In the genomic region with DNA sequence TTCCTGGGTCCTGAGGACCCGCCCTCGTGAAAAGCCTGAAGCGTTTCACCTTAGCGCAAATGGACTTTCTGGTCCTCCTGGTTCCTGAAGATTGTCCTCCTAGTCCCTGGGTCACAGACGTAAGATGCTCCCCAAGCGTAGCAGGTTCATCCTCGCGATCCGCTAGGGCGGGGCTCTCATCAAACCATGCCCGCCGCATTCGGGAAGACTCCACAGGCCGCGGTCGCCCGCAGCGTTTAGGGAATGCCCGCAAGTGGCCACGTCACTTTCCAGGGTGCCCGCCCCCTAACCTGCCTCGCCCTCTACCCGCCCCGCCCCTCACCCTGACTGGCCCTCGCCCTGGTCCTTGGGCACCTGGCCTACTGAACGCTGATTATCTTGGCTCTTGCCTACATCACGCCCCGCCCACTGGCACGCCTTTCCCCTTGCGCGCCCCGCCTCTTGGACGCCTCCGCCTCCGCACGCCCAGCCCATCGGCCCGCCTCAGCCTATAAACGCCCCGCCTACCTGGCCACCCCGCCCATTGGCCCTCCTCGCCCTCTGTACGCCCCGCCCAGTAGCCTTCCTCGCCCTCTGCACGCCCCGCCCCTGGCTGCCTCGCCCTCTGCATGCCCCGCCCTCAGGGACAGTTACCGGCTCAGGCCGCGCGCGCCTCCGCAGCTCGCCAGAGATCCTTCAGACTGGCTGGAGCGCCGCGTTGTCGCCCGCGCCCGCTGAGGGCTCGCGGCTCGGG, we compare ENCODE assay signal across 8 mouse cellular contexts. TPM values are rescaled to one million over a fixed set of nuclear protein-coding genes. Genes with fewer than 3 reads are reported as not detected.
DNase-seq lines count a peak whose midpoint lies in the region; ATAC-seq and TF ChIP-seq lines count a peak whose summit lies in the region.

TSS of gene Larp1b (plus strand) at position 659 of the 733 bp plus-strand sequence.

- ATAC-seq in erythroid progenitor cell, adult 5-6 weeks (replicated peaks; ENCODE audit: low FRiP score, poor library complexity, severe bottlenecking): peak; percentile 85
- peak; percentile 96 for ATAC-seq in heart, embryonic 12.5 days (ENCODE audit: insufficient number of reproducible peaks, low FRiP score)
- peak; percentile 96 for ATAC-seq in kidney, postnatal 0 days (replicated peaks; ENCODE audit: low FRiP score, low read depth)
- peak; percentile 92 for ATAC-seq in liver, embryonic 11.5 days (replicated peaks; ENCODE audit: low FRiP score)
- ATAC-seq in stomach, embryonic 14.5 days (ENCODE audit: insufficient number of reproducible peaks, insufficient read depth, low FRiP score, low read depth): peak; percentile 95

- no peaks in the 10 kb centered on the region for H3K9me3 ChIP-seq in heart, embryonic 12.5 days (replicated peaks)
- no peaks in the 10 kb centered on the region for H3K9me3 ChIP-seq in kidney, postnatal 0 days (replicated peaks; ENCODE audit: low read length)
- H3K9me3 ChIP-seq in liver, embryonic 11.5 days (ENCODE audit: control insufficient read depth, low read length): no peaks in the 10 kb centered on the region
- H3K9me3 ChIP-seq in stomach, embryonic 14.5 days (ENCODE audit: control insufficient read depth, low read depth, low read length): no peaks in the 10 kb centered on the region

- H3K4me1 ChIP-seq in heart, embryonic 12.5 days (replicated peaks): 0 out of 2 replicates have a peak, but pooled peaks cover 3% of the 10 kb centered on the region
- no peaks in the 10 kb centered on the region for H3K4me1 ChIP-seq in kidney, postnatal 0 days (replicated peaks; ENCODE audit: insufficient read depth, low read length)
- no peaks in the 10 kb centered on the region for H3K4me1 ChIP-seq in liver, embryonic 11.5 days (replicated peaks; ENCODE audit: control insufficient read depth, insufficient read depth, low read length)
- H3K4me1 ChIP-seq in stomach, embryonic 14.5 days (ENCODE audit: control insufficient read depth, insufficient read depth, low read length): no peaks in the 10 kb centered on the region

- H3K27ac ChIP-seq in heart, embryonic 12.5 days (ENCODE audit: poor library complexity, severe bottlenecking): peak within 1 kb of the TSS; percentile 94
- H3K27ac ChIP-seq in kidney, postnatal 0 days: peak within 1 kb of the TSS; percentile 95
- peak within 1 kb of the TSS; percentile 91 for H3K27ac ChIP-seq in liver, embryonic 11.5 days (ENCODE audit: low read depth, low read length)
- H3K27ac ChIP-seq in stomach, embryonic 14.5 days (ENCODE audit: low read length): peak within 1 kb of the TSS; percentile 75

- H3K4me2 ChIP-seq in heart, embryonic 12.5 days: peak within 1 kb of the TSS; percentile 99
- peak within 1 kb of the TSS; percentile 97 for H3K4me2 ChIP-seq in kidney, postnatal 0 days (ENCODE audit: low read length)
- peak within 1 kb of the TSS; percentile 86 for H3K4me2 ChIP-seq in liver, embryonic 11.5 days
- peak within 1 kb of the TSS; percentile 99 for H3K4me2 ChIP-seq in stomach, embryonic 14.5 days (replicated peaks; ENCODE audit: low read depth, low read length)

- DNase-seq in CD4-positive helper T cell, adult 2 months (ENCODE audit: low read depth, low spot score): peak; percentile 98
- peak; percentile 80 for DNase-seq in brain, embryonic 18.5 days (ENCODE audit: low read depth, low spot score)
- DNase-seq in kidney, postnatal 0 days (ENCODE audit: low spot score): peak; percentile 99
- DNase-seq in liver, embryonic 11.5 days (ENCODE audit: low spot score): peak; percentile 100
- peak; percentile 99 for DNase-seq in naive thymus-derived CD4-positive, alpha-beta T cell, adult 2 months (ENCODE audit: low read depth)

- H3K4me3 ChIP-seq in heart, embryonic 12.5 days: peak within 1 kb of the TSS; percentile 99
- H3K4me3 ChIP-seq in kidney, postnatal 0 days (replicated peaks; ENCODE audit: low read depth, low read length): peak within 1 kb of the TSS; percentile 80
- peak within 1 kb of the TSS; percentile 78 for H3K4me3 ChIP-seq in liver, embryonic 11.5 days (ENCODE audit: low read depth, low read length)
- H3K4me3 ChIP-seq in stomach, embryonic 14.5 days (ENCODE audit: low read depth, low read length): peak within 1 kb of the TSS; percentile 69

- TF ChIP-seq CTCF in kidney, postnatal 0 days (IDR thresholded peaks at IDR 0.05; ENCODE audit: low read depth): peak; percentile 20

- H3K36me3 ChIP-seq in heart, embryonic 12.5 days: no peaks in the 10 kb centered on the region
- H3K36me3 ChIP-seq in kidney, postnatal 0 days (ENCODE audit: insufficient read depth, low read length): no peaks in the 10 kb centered on the region
- H3K36me3 ChIP-seq in liver, embryonic 11.5 days (ENCODE audit: control insufficient read depth, insufficient read depth, low read length): no peaks in the 10 kb centered on the region
- H3K36me3 ChIP-seq in stomach, embryonic 14.5 days (ENCODE audit: control insufficient read depth, insufficient read depth, low read length): no peaks in the 10 kb centered on the region

- peak within 1 kb of the TSS; percentile 98 for H3K9ac ChIP-seq in heart, embryonic 12.5 days
- H3K9ac ChIP-seq in kidney, postnatal 0 days (ENCODE audit: low read depth, low read length): peak within 1 kb of the TSS; percentile 84
- peak within 1 kb of the TSS; percentile 73 for H3K9ac ChIP-seq in liver, embryonic 11.5 days (ENCODE audit: low read depth, low read length)
- H3K9ac ChIP-seq in stomach, embryonic 14.5 days (replicated peaks; ENCODE audit: low read depth, low read length): peak within 1 kb of the TSS; percentile 60; the same call in 1 of the 2 replicates

- H3K27me3 ChIP-seq in heart, embryonic 12.5 days (replicated peaks): 0 out of 2 replicates have a peak, but pooled peaks cover 4% of the 10 kb centered on the region
- H3K27me3 ChIP-seq in kidney, postnatal 0 days (ENCODE audit: insufficient read depth, low read length): no peaks in the 10 kb centered on the region
- H3K27me3 ChIP-seq in liver, embryonic 11.5 days (replicated peaks; ENCODE audit: control insufficient read depth, insufficient read depth, low read length): peaks cover 6% of the 10 kb centered on the region; the same call in 1 of the 2 replicates
- H3K27me3 ChIP-seq in stomach, embryonic 14.5 days (ENCODE audit: control insufficient read depth, insufficient read depth, low read length): 0 out of 2 replicates have a peak, but pooled peaks cover 4% of the 10 kb centered on the region

- WGBS in heart, embryonic 12.5 days: under 1% methylated on average over 65 of the region's 66 CpGs
- WGBS in kidney, postnatal 0 days: under 1% methylated on average over 65 of the region's 66 CpGs
- WGBS in liver, embryonic 11.5 days: under 1% methylated on average over 63 of the region's 66 CpGs
- under 1% methylated on average over 66 of the region's 66 CpGs for WGBS in stomach, embryonic 14.5 days

RNA-seq across cellular contexts. Expression of gene Larp1b, which starts in this region (rescaled TPM):
- 121 and 173 TPM in 2 replicates for total RNA-seq in erythroid progenitor cell, adult 5-6 weeks (2015; ENCODE audit: low replicate concordance)
- 141 and 227 TPM in 2 replicates for total RNA-seq in erythroid progenitor cell, adult 5-6 weeks (2017; ENCODE audit: low replicate concordance)
- 10.6 and 12.1 TPM in 2 replicates for polyA plus RNA-seq in heart, embryonic 12.5 days (2016; fragmentation: Nextera tagmentation; extraction: Ambion mirVana)
- polyA plus RNA-seq in kidney, postnatal 0 days (2015; fragmentation: Nextera tagmentation; extraction: Ambion mirVana): 25.6 and 26.3 TPM in 2 replicates
- polyA plus RNA-seq in liver, embryonic 11.5 days (2014; fragmentation: Nextera tagmentation; extraction: Ambion mirVana): 9.9 and 10.2 TPM in 2 replicates
- 3.6 and 5.8 TPM in 2 replicates for polyA plus RNA-seq in stomach, embryonic 14.5 days (2014; fragmentation: Nextera tagmentation; extraction: Ambion mirVana)

Comparison
In these comparisons a context has a peak if more than half of its experiments do, and no peak if none do; other contexts are left out.
1. Peak in every context shown above with its lines: DNase-seq, ATAC-seq, H3K4me3 ChIP-seq and H3K27ac ChIP-seq.